Mouse (Mus musculus) subcutaneous adipose tissue, adult 2 months (tissue): ENCODE measurements around the gene Prkrip1. TPM values are rescaled to one million over a fixed set of nuclear protein-coding genes. Genes with fewer than 3 reads are reported as not detected.

ENCODE experiments used
- polyA plus RNA-seq: library from polyadenylated mRNA; depleted of rRNA; stranded (reverse); fragments of >200 nt; gene quantifications from 2 replicates; pipeline ENCODE4 v1.2.3, GENCODE M21; 2012; ENCODE audit warnings: low replicate concordance; rRNA removed

The Prkrip1 gene
- 10.8 and 17.4 TPM in 2 replicates for polyA plus RNA-seq

DNA sequence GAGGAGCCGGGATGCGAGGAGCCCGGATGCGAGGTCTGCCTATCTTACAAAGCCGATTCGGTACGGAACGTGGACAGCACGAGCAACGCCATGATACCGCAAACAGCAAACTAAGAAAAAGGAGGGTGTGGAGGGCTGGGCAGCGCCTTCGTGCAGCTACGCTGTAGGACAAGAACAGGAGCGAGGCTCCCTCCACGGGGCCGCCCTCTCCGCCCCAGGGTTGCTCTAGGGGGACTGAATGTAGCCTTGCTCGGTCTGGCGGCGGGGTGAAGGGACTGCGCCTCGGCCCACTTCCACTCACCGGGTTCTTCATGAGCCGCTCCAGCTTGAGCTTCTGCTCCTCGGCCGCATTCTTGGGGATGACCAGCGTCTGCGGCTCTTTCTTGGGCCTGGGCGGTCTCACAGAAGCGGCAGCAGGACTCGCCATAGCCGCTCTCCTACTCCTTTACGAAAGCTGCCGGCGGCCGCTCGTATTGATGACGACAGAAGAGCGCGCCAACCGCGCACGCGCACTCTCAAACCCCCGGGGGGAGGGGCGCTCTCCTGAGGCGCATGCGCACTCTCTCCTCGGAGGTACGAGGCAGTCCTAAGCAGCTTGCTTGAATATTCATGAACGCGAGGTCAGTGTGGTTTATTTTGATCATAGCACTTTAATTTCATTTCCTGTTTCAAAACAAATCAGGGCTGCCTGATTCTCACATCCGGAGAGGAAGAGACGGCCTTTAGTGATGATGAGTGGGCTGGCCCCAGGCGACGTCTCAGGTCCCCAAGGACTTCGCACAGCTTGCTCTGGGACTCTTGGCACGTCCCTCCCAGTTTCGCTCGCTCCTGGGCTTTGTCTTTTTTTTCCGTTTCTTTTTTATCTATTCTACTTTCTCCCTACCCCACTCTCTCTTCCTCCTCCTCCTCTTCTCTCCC is at the start of gene Prkrip1:
TSS of gene Prkrip1 (minus strand) at position 490 of the 918 bp plus-strand sequence.

DNA sequence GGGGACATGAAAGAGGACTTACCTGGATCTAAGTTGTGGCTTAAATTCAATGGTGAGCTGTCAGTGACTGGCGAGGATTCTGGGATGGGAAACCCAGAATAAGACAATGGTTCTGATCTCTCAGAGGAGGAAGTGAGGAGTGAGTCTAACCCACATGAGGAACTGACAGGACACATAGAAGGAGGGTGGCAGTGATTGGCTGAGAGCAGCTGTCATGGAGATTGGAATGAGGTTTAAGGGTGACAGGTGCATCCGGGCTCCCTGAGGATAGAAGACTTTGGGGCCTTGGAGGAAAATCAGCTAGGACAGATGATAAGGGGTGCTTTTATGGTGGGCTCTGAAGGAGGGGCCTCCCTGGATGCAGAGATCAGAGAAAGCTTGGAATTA is 47.7 kb upstream of the Prkrip1 start, which contains the start of gene Sh2b2:
TSS of gene Sh2b2 (minus strand) at position 105 of the 387 bp plus-strand sequence.

DNA sequence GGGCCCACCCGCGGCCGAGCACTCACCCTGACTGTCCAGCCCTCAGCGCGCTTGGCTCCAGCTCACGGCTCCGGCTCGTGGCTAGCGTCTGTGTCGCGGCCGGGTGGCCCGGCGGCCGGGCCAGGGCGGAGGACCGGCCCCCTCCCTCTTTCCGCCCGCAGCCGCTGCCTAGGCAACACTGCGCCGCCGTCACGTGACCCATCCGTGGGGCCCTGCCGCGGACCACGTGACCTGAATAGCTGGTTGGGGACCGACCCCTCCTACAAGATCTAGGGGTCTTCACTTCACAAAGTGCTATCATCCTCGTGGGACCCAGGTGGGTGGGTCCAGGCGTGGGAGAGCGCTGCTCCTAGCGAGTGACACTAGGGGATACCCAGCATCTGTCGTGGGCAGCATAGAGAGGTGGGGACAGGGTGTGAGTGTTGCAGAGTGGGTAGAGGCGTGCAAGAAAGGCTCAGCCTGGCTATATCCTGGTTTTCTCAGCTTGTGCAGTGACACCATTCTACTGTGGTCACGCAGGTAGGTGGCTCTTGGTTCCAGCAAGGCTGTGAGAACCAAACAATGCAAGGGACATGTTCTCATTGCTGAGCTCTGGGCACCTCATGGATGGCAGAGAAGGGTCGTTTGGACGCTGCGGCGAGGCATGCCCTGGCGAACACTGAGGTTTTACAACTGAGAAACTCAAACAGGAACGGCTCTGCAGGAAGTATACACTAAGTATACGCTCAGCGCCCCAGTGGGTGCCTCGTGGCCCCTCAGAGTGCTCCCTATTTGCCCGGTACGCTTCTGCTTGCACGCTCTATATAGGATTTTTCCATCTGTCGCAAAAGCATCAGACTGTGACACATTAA is 28.0 kb downstream of the Prkrip1 start, which contains the start of gene Orai2:
TSS of gene Orai2 (minus strand) at position 202 of the 851 bp plus-strand sequence.

DNA sequence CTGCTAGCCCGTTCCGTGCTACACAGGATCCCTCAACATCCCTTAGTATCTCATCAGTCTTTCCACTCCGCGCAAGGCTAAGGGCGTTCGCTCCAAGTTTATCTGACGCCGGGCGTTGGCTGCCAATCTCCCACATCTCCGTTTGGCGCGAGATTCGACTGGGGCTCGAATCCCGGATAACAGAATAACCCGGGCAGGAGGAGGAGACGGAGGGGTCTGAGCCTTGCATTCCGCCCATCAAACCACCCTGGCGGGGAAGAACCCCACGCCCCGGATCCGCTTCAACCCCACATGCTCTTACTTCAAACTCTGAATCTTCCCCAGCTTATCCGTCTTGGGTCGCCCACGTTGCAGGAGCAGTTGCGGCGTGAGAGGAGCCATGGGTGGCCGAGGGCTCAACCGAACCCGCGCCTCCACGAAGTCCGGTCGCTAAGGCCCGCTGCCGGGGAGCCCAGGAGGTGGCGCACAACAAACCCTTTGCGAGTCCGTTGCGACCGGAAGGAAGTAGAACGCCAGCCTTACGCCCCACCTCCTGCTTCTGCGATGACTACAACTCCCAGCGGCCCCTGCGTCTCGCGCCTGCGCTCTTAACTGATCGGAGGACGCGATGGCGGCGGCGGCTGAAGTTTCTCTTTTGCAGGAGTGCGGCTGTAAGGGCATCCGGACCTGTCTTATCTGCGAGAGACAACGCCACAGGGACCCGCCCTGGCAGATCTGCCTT is 63.0 kb downstream of the Prkrip1 start, which contains the start of the genes Lrwd1 and Alkbh4:
TSS of gene Lrwd1 (minus strand) at position 504 of the 721 bp plus-strand sequence.
TSS of gene Alkbh4 (plus strand) at position 576 of the 721 bp plus-strand sequence.

Other genes with a start within 250 kb of the Prkrip1 start
- gene Ssc4d, start 224.4 kb downstream of the Prkrip1 start, polyA plus RNA-seq, result 7.2 and 11.4 TPM in 2 replicates
- gene Zp3, start 218.9 kb downstream of the Prkrip1 start, polyA plus RNA-seq, result 0.09 TPM in 1 of 2 replicates, not detected in the other
- 44.7 and 67.3 TPM in 2 replicates for gene Dtx2, start 204.2 kb downstream of the Prkrip1 start, polyA plus RNA-seq
- 28.6 and 62.8 TPM in 2 replicates for gene Upk3b, start 160.5 kb downstream of the Prkrip1 start, polyA plus RNA-seq
- gene Upk3bl, start 144.5 kb downstream of the Prkrip1 start, polyA plus RNA-seq, result 4.1 TPM in 1 of 2 replicates, not detected in the other
- 18.1 and 35.3 TPM in 2 replicates for gene Rasa4, start 115.0 kb downstream of the Prkrip1 start, polyA plus RNA-seq
- 82.5 and 100 TPM in 2 replicates for gene Polr2j, start 82.3 kb downstream of the Prkrip1 start, polyA plus RNA-seq
- gene Lrwd1, start 62.9 kb downstream of the Prkrip1 start, polyA plus RNA-seq, result 22.4 and 40.0 TPM in 2 replicates
- gene Alkbh4, start 62.8 kb downstream of the Prkrip1 start, polyA plus RNA-seq, result 11.5 and 18.1 TPM in 2 replicates
- gene Orai2, start 28.2 kb downstream of the Prkrip1 start, polyA plus RNA-seq, result 9.4 and 23.4 TPM in 2 replicates
- 52.7 and 69.5 TPM in 2 replicates for gene Sh2b2, start 47.6 kb upstream of the Prkrip1 start, polyA plus RNA-seq